Mouse (Mus musculus) hindbrain, postnatal 0 days (tissue): ENCODE measurements around the gene Itga3. TPM values are rescaled to one million over a fixed set of nuclear protein-coding genes. Genes with fewer than 3 reads are reported as not detected.
A peak's percentile ranks its signal among the peaks of the same experiment; 100 is the strongest.

Experiments used
- ATAC-seq: fragments of 200-750 bp; cut with Nextera tagmentation; 2 replicates; pipeline ENCODE4 v1.8.0; 2017; ENCODE audit warnings: mild to moderate bottlenecking, moderate TSS enrichment, moderate library complexity
- DNase-seq: peaks from one replicate; pipeline ENCODE4 v3.0.0-alpha.2; 2015; ENCODE audit warnings: low spot score
- H3K27ac ChIP-seq: fragments of 300-500 bp; sonication (generic); 2 replicates; pipeline ENCODE4 v1.5.1; 2014; ENCODE audit warnings: mild to moderate bottlenecking
- H3K27me3 ChIP-seq: fragments of 300-500 bp; sonication (generic); 2 replicates; pipeline ENCODE4 v1.6.1; 2014; ENCODE audit warnings: low read length, mixed read lengths; ENCODE audit not compliant: insufficient read depth
- H3K36me3 ChIP-seq: fragments of 300-500 bp; sonication (generic); 2 replicates; pipeline ENCODE4 v1.6.1; 2014; ENCODE audit warnings: low read length, mixed read lengths; ENCODE audit not compliant: insufficient read depth
- H3K4me1 ChIP-seq: fragments of 300-500 bp; sonication (generic); 2 replicates; pipeline ENCODE4 v1.6.1; 2014; ENCODE audit warnings: antibody characterized with exemption, low read length, mixed read lengths; ENCODE audit not compliant: insufficient read depth
- H3K4me2 ChIP-seq: fragments of 300-500 bp; sonication (generic); 2 replicates; pipeline ENCODE4 v1.6.1; 2014; ENCODE audit warnings: low read depth, mild to moderate bottlenecking, low read length, moderate library complexity, mixed read lengths
- H3K4me3 ChIP-seq: fragments of 300-500 bp; sonication (generic); 2 replicates; pipeline ENCODE4 v1.5.1; 2014; ENCODE audit warnings: low read length
- H3K9ac ChIP-seq: fragments of 300-500 bp; sonication (generic); replicated peaks from 2 replicates; pipeline ENCODE4 v1.6.1; 2014; ENCODE audit warnings: mild to moderate bottlenecking, low read length, moderate library complexity, mixed read lengths
- H3K9me3 ChIP-seq: fragments of 300-500 bp; sonication (generic); 2 replicates; pipeline ENCODE4 v1.6.1; 2016; ENCODE audit warnings: low read length, mixed read lengths
- CTCF ChIP-seq: IDR thresholded peaks from 2 replicates; pipeline ENCODE4 v1.5.1; 2016; ENCODE audit warnings: antibody characterized with exemption, control low read depth, low read depth
- WGBS: fragments of 180-500 bp; shearing (Covaris S2); extraction: QIAGEN DNeasy Blood & Tissue Kit; methylation state at CpG from one replicate; pipeline ENCODE4 v1.1.7; 2014; 5-methylcytosine and 5-hydroxymethylcytosine counted together
- polyA plus RNA-seq: library from polyadenylated mRNA; unstranded; fragments of >200 nt; fragmentation: Nextera tagmentation; extraction: Ambion mirVana; gene quantifications from 2 replicates; pipeline ENCODE4 v1.2.1, GENCODE M21; 2015
- total RNA-seq: library from RNA; depleted of rRNA; stranded (reverse); fragments of >200 nt; gene quantifications from 2 replicates; pipeline ENCODE4 v1.2.3, GENCODE M21; 2014

Itga3 gene
- total and polyA plus RNA-seq, 2 experiments from 2014 or later = 13.2 to 68.8 TPM

GRCm38 (mm10) chr11:95118505-95118904 is 41.9 kb upstream of the Itga3 start:
- H3K36me3 ChIP-seq = no peaks in the 10 kb centered on the region
- peak; percentile 96 for TF ChIP-seq CTCF
- DNase-seq (peak; percentile 89), ATAC-seq (peak; percentile 61; the same call in 1 of the 2 replicates)
- WGBS = 2% methylated on average over 8 of the region's 8 CpGs
- H3K27me3 ChIP-seq = peaks cover 36% of the 10 kb centered on the region
- H3K4me3 ChIP-seq = no peak overlapping the region
- no peaks in the 10 kb centered on the region for H3K9me3 ChIP-seq
- no peak overlapping the region for H3K27ac ChIP-seq
- no peak overlapping the region for H3K9ac ChIP-seq
- H3K4me1 ChIP-seq = peaks cover 9% of the 10 kb centered on the region
- H3K4me2 ChIP-seq = no peak overlapping the region

- Histone ChIP-seq H3K4me2 (no peak overlapping the region), H3K9me3 (no peaks in the 10 kb centered on the region), H3K27me3 (peaks cover 22% of the 10 kb centered on the region), H3K4me3 (no peak overlapping the region), H3K4me1 (peaks cover 9% of the 10 kb centered on the region), H3K9ac (no peak overlapping the region), H3K27ac (no peak overlapping the region), H3K36me3 (no peaks in the 10 kb centered on the region)
- peak; percentile 100 for TF ChIP-seq CTCF
- DNase-seq (peak; percentile 93), ATAC-seq (peak; percentile 84)
- WGBS = 2% methylated on average over 6 of the region's 6 CpGs
Observed at GRCm38 (mm10) chr11:95117030-95117429, 40.4 kb upstream of the Itga3 start.

- H3K9me3 ChIP-seq = no peaks in the 10 kb centered on the region
- no peak overlapping the region for H3K4me3 ChIP-seq
- no peak overlapping the region for H3K9ac ChIP-seq
- no peaks in the 10 kb centered on the region for H3K36me3 ChIP-seq
- no peak for TF ChIP-seq CTCF
- 0 out of 2 replicates have a peak, but pooled peaks cover 4% of the 10 kb centered on the region for H3K4me1 ChIP-seq
- no peak overlapping the region for H3K27ac ChIP-seq
- no peak overlapping the region for H3K4me2 ChIP-seq
- WGBS = 89% methylated on average over 7 of the region's 7 CpGs
- no peak for DNase-seq
- no peak for ATAC-seq
- no peaks in the 10 kb centered on the region for H3K27me3 ChIP-seq
Observed at GRCm38 (mm10) chr11:95110081-95110480, 33.5 kb upstream of the Itga3 start.

DNA sequence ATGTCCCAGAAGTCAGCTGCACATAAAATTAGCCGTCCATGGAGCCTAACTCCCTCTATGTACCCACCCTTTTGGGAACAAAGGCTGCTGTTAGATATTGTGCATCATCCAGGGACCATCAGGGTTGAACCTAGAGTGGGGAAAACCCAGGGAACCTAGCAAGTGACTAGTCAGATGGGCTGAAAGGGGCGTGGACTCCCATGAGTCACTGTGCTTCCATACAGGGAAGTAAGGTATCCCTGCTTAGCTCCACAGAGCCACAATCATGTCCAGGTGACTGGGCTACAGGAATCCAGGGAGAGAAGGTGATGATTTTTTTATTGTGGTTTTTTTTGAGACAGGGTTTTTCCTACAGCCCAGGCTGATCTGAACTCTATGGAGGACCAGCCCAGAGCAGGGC is 32.4 kb upstream of the Itga3 start:
- H3K9me3 ChIP-seq = no peaks in the 10 kb centered on the region
- H3K27me3 ChIP-seq = no peaks in the 10 kb centered on the region
- no peak for TF ChIP-seq CTCF
- H3K4me1 ChIP-seq = 0 out of 2 replicates have a peak, but pooled peaks cover 4% of the 10 kb centered on the region
- 85% methylated on average over 2 of the region's 2 CpGs for WGBS
- H3K36me3 ChIP-seq = no peaks in the 10 kb centered on the region
- no peak overlapping the region for H3K9ac ChIP-seq
- no peak for ATAC-seq
- no peak overlapping the region for H3K27ac ChIP-seq
- H3K4me2 ChIP-seq = no peak overlapping the region
- no peak for DNase-seq
- H3K4me3 ChIP-seq = no peak overlapping the region

GRCm38 (mm10) chr11:95106440-95107236 is 30.0 kb upstream of the Itga3 start:
- Histone ChIP-seq H3K4me1 (0 out of 2 replicates have a peak, but pooled peaks cover 4% of the 10 kb centered on the region), H3K27ac (peak overlapping the region; percentile 66; the same call in 1 of the 2 replicates), H3K4me2 (peak overlapping the region; percentile 28), H3K4me3 (no peak overlapping the region), H3K9ac (no peak overlapping the region), H3K27me3 (no peaks in the 10 kb centered on the region), H3K9me3 (no peaks in the 10 kb centered on the region), H3K36me3 (no peaks in the 10 kb centered on the region)
- WGBS = 25% methylated on average over 23 of the region's 23 CpGs
- TF ChIP-seq CTCF = peak; percentile 96
- DNase-seq (peak; percentile 88), ATAC-seq (peak; percentile 75)

DNA sequence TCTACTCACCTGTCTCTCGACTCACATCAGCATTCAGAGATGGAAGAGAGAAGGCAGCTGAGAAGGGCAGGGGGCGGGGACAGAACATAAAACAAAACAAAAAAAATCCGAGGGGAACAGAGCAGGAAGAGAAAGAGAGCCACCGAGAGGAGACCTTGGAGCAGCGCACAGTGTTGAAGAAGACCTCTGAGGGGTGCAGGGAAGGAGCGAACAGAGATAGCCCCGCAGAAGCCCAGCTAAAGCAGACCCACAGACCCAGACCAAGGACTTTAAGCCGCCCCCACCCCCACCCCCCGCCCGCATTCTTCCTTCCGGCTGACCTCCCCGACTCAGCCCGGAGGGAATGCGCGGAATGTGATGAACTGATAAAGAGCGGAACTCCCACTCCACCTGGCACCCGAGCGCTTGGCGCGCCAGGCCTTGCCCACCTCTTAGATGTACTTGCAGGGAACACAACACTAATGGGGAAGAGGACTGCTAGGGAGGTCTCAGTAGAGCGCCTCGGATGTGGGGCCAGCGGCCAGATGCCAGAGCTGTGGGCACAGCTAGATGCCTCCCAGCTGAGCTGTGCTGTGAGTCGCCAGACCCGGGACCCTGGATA is 28.8 kb upstream of the Itga3 start:
- DNase-seq = peak; percentile 13
- WGBS = 5% methylated on average over 25 of the region's 25 CpGs
- H3K9ac ChIP-seq = no peak overlapping the region
- no peak overlapping the region for H3K4me3 ChIP-seq
- no peaks in the 10 kb centered on the region for H3K27me3 ChIP-seq
- no peak; the same call in 1 of the 2 replicates for ATAC-seq
- H3K4me1 ChIP-seq = 0 out of 2 replicates have a peak, but pooled peaks cover 4% of the 10 kb centered on the region
- no peak overlapping the region for H3K27ac ChIP-seq
- TF ChIP-seq CTCF = no peak
- no peaks in the 10 kb centered on the region for H3K36me3 ChIP-seq
- H3K9me3 ChIP-seq = no peaks in the 10 kb centered on the region
- peak overlapping the region; percentile 24 for H3K4me2 ChIP-seq
